Mouse (Mus musculus) lung, embryonic 16.5 days (tissue): ENCODE data around the gene Fgfr2. TPM values are rescaled to one million over a fixed set of nuclear protein-coding genes. Genes with fewer than 3 reads are reported as not detected.
"Not testable (repeated sequence)": the region's sequence is repeated elsewhere in the genome, so short reads cannot be mapped to it uniquely, and the experiment has no call there.

Experiments
- ATAC-seq: fragments of 200-750 bp; cut with Nextera tagmentation; 2 replicates; pipeline ENCODE4 v1.8.0; 2017; ENCODE audit warnings: low read depth, mild to moderate bottlenecking, moderate library complexity
- H3K27ac ChIP-seq: fragments of 300-500 bp; sonication (generic); 2 replicates; pipeline ENCODE4 v1.5.1; 2014; ENCODE audit warnings: mild to moderate bottlenecking, control low read depth, low read length
- H3K27me3 ChIP-seq: fragments of 300-500 bp; sonication (generic); 2 replicates; pipeline ENCODE4 v1.6.1; 2014; ENCODE audit warnings: low read depth, low read length, mixed read lengths; ENCODE audit not compliant: control insufficient read depth, insufficient read depth
- H3K36me3 ChIP-seq: fragments of 300-500 bp; sonication (generic); 2 replicates; pipeline ENCODE4 v1.6.1; 2014; ENCODE audit warnings: low read length; ENCODE audit not compliant: control insufficient read depth, insufficient read depth
- H3K4me1 ChIP-seq: fragments of 300-500 bp; sonication (generic); replicated peaks from 2 replicates; pipeline ENCODE4 v1.6.1; 2014; ENCODE audit warnings: low read length, mixed read lengths; ENCODE audit not compliant: control insufficient read depth, insufficient read depth
- H3K4me2 ChIP-seq: fragments of 300-500 bp; sonication (generic); 2 replicates; pipeline ENCODE4 v1.6.1; 2014; ENCODE audit warnings: low read depth, low read length, control low read depth
- H3K4me3 ChIP-seq: fragments of 300-500 bp; sonication (generic); 2 replicates; pipeline ENCODE4 v1.5.1; 2014; ENCODE audit warnings: mild to moderate bottlenecking, low read length, control low read depth
- H3K9ac ChIP-seq: fragments of 300-500 bp; sonication (generic); 2 replicates; pipeline ENCODE4 v1.6.1; 2014; ENCODE audit warnings: low read length, control low read depth
- H3K9me3 ChIP-seq: fragments of 300-500 bp; sonication (generic); 2 replicates; pipeline ENCODE4 v1.6.1; 2016; ENCODE audit warnings: low read length; ENCODE audit not compliant: control insufficient read depth
- WGBS: fragments of 180-500 bp; shearing (Covaris S2); extraction: QIAGEN DNeasy Blood & Tissue Kit; methylation state at CpG from one replicate; pipeline ENCODE4 v1.1.7; 2014; 5-methylcytosine and 5-hydroxymethylcytosine counted together
- polyA plus RNA-seq: library from polyadenylated mRNA; unstranded; fragments of >200 nt; fragmentation: Nextera tagmentation; extraction: Ambion mirVana; gene quantifications from 2 replicates; pipeline ENCODE4 v1.2.1, GENCODE M21; 2015

Gene Fgfr2
- polyA plus RNA-seq, 1 experiment from 2014 or later: 175 TPM

DNA sequence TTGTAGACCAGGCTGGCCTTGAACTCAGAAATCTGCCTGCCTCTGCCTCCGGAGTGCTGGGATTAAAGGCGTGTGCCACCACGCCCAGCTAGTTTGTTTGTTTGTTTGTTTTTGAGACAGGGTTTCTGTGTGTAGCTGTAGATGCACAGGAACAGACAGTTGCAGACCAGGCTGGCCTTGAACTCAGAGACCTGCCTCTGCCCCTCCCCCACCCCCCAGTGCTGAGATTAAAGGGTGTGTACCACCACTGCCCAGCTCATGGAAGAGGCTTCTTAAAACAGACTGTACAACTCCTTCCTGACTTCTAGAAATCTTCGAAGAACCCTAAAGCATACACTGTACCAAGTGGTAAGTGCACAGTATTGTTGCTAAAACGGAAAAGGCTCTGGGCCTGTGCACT, 2577.7 kb downstream of the Fgfr2 start:
- Histone ChIP-seq H3K4me1 (peaks cover 5% of the 10 kb centered on the region), H3K9ac (no peak overlapping the region), H3K27ac (no peak overlapping the region), H3K27me3 (no peaks in the 10 kb centered on the region), H3K36me3 (peaks cover 24% of the 10 kb centered on the region), H3K9me3 (no peaks in the 10 kb centered on the region), H3K4me2 (peak overlapping the region; percentile 64), H3K4me3 (no peak overlapping the region)
- ATAC-seq: no peak
- 86% methylated on average over 5 of the region's 5 CpGs for WGBS

DNA sequence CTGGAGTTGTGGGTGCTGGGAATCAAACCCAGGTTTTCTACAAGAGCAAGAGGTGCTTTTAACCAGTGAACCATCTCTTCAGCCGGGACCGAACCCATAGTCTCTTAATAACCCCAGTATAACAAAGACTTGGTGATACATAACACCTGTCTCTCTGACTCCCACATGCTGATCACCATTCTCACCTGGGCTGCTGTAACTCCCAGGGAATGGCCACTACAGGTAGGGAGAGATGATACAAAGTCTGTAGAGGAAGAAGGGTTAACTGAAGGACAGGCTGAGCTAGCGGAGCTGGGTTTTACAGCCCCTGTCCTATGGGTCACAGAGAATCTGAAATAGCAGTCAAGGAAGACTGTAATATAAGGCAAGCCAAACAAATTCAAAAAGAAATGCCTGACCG, 2580.0 kb downstream of the Fgfr2 start:
- H3K36me3 ChIP-seq: peaks cover 40% of the 10 kb centered on the region
- H3K4me1 ChIP-seq: peaks cover 5% of the 10 kb centered on the region
- no peak overlapping the region for H3K9ac ChIP-seq
- H3K9me3 ChIP-seq: no peaks in the 10 kb centered on the region
- H3K4me3 ChIP-seq: no peak overlapping the region
- no peak overlapping the region for H3K4me2 ChIP-seq
- no peak overlapping the region for H3K27ac ChIP-seq
- 94% methylated on average over 4 of the region's 4 CpGs for whole genome bisulfite sequencing
- no peaks in the 10 kb centered on the region for H3K27me3 ChIP-seq
- ATAC-seq: no peak

DNA sequence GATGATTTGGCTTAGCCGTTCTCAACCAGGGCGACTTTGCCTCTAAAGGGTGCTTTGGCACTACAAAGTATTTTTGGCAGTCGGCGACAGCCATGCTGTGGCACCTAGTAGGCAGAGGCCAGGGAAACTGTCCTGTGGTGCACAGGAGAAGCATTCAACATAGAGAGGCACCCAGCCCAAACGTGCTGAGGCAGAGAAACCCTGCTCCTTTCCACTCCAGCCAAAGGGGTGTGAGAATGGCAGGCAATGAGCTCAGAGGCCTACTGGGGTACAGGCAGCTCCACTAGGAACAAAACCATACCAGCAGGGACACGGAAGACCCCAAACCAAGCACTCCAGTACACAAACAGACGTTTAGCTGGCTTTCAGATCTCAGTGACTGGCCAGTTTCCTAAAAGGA, 2583.0 kb downstream of the Fgfr2 start:
- peaks cover 55% of the 10 kb centered on the region for H3K36me3 ChIP-seq
- 88% methylated on average over 7 of the region's 7 CpGs for WGBS

DNA sequence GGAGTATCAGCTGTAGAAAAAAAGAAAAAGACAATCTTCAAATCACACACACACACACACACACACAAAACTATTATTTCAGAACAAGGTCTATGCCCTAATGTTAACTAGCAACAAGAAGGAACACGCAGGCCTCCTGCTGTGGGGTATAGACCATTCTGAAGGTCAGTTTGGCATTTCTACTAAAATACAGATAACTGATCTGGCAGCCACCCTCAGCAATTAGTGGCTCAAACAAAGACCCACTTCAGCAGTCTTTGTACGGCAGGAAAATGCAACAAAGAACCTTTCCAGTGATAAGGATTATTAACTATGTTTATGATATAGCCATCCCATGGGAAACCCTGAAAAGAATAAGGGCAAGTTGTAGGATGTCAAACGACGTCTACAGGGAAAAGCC, 2586.1 kb downstream of the Fgfr2 start:
- Histone ChIP-seq H3K4me3 (no peak overlapping the region), H3K4me1 (no peaks in the 10 kb centered on the region), H3K27ac (no peak overlapping the region), H3K4me2 (no peak overlapping the region), H3K27me3 (no peaks in the 10 kb centered on the region), H3K36me3 (peaks cover 52% of the 10 kb centered on the region), H3K9me3 (no peaks in the 10 kb centered on the region), H3K9ac (no peak overlapping the region)
- no peak for ATAC-seq
- WGBS: 72% methylated on average over 4 of the region's 4 CpGs

More for the DNA sequence above, 2583.0 kb downstream of the Fgfr2 start:
- Histone ChIP-seq H3K9me3 (no peaks in the 10 kb centered on the region), H3K27ac (no peak overlapping the region), H3K4me2 (no peak overlapping the region), H3K4me3 (no peak overlapping the region), H3K4me1 (no peaks in the 10 kb centered on the region), H3K27me3 (no peaks in the 10 kb centered on the region), H3K9ac (no peak overlapping the region)
- ATAC-seq: no peak

DNA sequence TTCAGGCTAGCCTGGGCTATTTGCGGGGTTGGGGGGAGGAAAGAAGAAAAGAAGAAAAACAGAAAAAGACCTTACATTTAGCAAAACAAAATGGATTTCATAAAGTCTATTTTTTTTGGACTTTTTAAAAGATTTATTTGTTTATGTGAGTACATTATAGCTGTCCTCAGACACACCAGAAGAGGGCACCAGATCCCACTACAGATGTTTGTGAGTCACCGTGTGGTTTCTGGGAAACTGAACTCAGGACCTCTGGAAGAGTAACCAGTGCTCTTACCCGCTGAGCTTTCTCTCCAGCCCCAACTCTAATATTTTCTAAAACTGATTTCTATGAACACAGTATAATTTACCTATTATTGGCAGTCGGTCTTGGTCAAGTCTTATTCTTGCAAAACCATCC, 2588.0 kb downstream of the Fgfr2 start:
- Histone ChIP-seq H3K9me3 (no peaks in the 10 kb centered on the region), H3K4me3 (no peak overlapping the region), H3K9ac (no peak overlapping the region), H3K27ac (no peak overlapping the region), H3K27me3 (no peaks in the 10 kb centered on the region), H3K4me1 (no peaks in the 10 kb centered on the region), H3K4me2 (no peak overlapping the region), H3K36me3 (peaks cover 52% of the 10 kb centered on the region)
- WGBS: 83% methylated on average over 4 of the region's 4 CpGs
- no peak for ATAC-seq

DNA sequence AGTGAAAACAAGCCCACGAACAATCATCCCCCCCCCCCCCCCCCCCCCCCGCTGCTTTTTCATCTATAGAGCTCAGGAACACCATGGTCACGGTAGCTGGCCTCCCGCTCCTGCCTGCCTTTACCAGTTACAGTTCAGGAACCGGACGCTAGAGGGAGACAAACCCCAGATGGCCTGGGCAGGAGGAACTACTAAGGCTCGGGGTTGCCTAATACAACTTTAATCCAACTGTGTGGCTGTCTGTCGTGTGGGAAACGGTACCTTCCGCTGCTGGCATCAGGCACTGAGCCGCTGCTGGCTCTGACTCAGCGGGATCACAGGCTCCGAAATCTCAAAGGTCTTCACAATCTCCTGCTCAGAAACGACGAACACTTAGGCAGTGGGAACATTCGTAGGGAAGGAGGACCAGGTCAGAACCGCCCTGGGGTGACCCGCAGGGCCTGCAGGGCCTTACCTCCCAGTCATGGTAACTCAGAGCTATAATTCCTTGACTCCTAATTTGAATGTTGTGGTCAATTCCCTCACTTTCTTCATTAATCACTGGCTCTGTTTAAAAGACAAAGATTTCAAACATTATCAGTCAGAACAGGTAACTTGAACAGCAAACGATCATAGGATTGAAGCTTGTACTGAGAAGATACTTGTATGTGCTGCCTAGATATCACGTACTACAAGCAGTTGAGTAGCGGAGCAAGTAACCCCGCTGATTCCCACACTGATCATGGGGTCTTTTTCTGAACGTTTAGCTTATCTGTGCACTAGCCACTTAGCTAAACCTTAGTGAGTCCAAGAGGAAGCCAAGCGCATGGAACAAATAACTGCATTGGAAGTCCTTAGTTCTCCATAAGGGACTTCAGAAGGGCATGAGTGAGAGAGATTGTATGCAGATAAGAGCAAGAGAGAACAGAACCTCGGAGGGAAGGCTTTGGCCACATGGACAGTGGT, 2589.6 kb downstream of the Fgfr2 start:
- H3K9ac ChIP-seq: no peak overlapping the region
- 40% methylated on average over 24 of the region's 25 CpGs for WGBS
- no peaks in the 10 kb centered on the region for H3K9me3 ChIP-seq
- no peak overlapping the region for H3K4me3 ChIP-seq
- peaks cover 48% of the 10 kb centered on the region for H3K36me3 ChIP-seq
- H3K4me1 ChIP-seq: no peaks in the 10 kb centered on the region
- H3K27me3 ChIP-seq: no peaks in the 10 kb centered on the region
- ATAC-seq: peak; percentile 84
- H3K4me2 ChIP-seq: no peak overlapping the region
- H3K27ac ChIP-seq: no peak overlapping the region

DNA sequence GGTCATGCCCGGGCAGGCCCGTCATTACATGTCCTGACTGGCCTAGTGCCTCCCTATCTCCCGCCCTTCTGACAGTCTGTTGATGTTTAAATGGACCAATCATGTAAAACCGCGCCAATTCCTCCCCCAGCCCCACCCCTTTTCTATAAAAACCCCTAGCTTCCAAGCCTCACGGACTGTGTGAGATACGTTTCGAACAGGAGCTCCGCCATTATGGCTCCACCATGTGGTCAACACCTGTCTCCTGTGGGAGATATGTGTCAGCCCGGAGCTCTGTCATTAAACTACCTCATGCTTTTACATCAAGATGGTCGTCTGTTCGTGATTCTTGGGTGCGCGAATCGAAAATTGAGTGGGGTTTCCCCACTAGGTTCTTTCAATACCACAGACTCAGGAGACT, 2592.0 kb downstream of the Fgfr2 start:
- H3K4me3 ChIP-seq, H3K9ac ChIP-seq: not testable (repeated sequence)

DNA sequence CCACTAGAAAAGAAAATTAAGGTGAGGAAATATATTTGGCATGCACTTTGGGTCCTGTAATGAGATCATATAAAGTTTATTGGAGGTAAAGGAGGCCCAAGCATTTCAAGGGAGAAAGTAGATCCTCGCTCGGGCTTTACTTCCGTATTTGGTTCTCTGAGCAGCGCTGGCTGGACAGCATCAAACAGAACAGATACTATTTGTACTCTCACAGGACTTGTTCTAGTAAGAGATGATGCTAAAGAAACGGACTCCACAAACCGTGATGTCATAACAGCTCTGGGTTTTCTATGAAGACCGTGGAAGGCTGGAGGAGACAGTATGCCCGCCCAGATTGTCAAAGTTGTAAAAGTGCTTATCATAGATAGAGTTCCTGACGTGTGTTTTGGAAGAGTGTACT, 2595.8 kb downstream of the Fgfr2 start:
- H3K27ac ChIP-seq: no peak overlapping the region
- 79% methylated on average over 9 of the region's 9 CpGs for WGBS
- no peak for ATAC-seq
- H3K4me2 ChIP-seq: no peak overlapping the region
- no peaks in the 10 kb centered on the region for H3K9me3 ChIP-seq
- H3K9ac ChIP-seq: no peak overlapping the region
- no peaks in the 10 kb centered on the region for H3K27me3 ChIP-seq
- peaks cover 15% of the 10 kb centered on the region for H3K36me3 ChIP-seq
- H3K4me3 ChIP-seq: no peak overlapping the region
- H3K4me1 ChIP-seq: no peaks in the 10 kb centered on the region

More for the DNA sequence above, 2592.0 kb downstream of the Fgfr2 start:
- 94% methylated on average over 14 of the region's 15 CpGs for WGBS
- not testable (repeated sequence) for ATAC-seq, H3K27me3 ChIP-seq, H3K4me1 ChIP-seq, H3K4me2 ChIP-seq, H3K9me3 ChIP-seq, H3K27ac ChIP-seq
- peaks cover 37% of the 10 kb centered on the region for H3K36me3 ChIP-seq

DNA sequence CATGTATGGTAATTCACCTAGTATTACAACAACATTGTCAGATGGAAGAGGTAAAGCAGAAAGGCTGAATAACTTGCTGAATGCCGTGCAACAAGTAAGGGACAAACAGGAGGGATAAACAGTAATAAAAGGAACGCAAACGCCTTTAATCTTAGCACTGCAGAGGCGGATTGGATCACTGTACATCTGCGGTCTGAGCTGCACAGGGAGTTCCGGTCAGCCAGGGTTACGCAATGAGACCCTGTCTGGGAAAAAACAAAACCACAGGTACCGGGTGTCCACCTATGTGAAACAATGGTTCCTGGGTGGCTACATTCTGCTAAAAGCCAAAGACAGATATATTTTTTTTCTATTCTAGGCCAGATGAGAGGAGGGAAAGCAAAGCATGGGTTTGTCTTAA, 2599.7 kb downstream of the Fgfr2 start:
- H3K27me3 ChIP-seq: no peaks in the 10 kb centered on the region
- no peaks in the 10 kb centered on the region; the same call in 1 of the 2 replicates for H3K9me3 ChIP-seq
- no peak overlapping the region for H3K9ac ChIP-seq
- no peak for ATAC-seq
- no peak overlapping the region for H3K4me3 ChIP-seq
- no peak overlapping the region for H3K27ac ChIP-seq
- H3K36me3 ChIP-seq: no peaks in the 10 kb centered on the region
- WGBS: 89% methylated on average over 8 of the region's 8 CpGs
- no peak overlapping the region for H3K4me2 ChIP-seq
- H3K4me1 ChIP-seq: peaks cover 7% of the 10 kb centered on the region; the same call in 1 of the 2 replicates
